Mouse (Mus musculus) urinary bladder, postnatal 25 days (tissue): ENCODE data around the gene Fam178b.

Experiments
- DNase-seq: peaks from one replicate; pipeline ENCODE4 v3.0.0; 2022; ENCODE audit warnings: low spot score

Gene Fam178b

GRCm38 (mm10) chr1:36523332-36524013 lies 159.5 kb downstream of the Fam178b start:
- no peak for DNase-seq

GRCm38 (mm10) chr1:36522210-36522609 lies 160.8 kb downstream of the Fam178b start:
- no peak for DNase-seq

- no peak for DNase-seq
Measured at GRCm38 (mm10) chr1:36519626-36520025, 163.4 kb downstream of the Fam178b start.

GRCm38 (mm10) chr1:36518259-36518658 lies 164.7 kb downstream of the Fam178b start:
- DNase-seq, result no peak

- no peak for DNase-seq
Measured at GRCm38 (mm10) chr1:36513718-36514117, 169.3 kb downstream of the Fam178b start.

GRCm38 (mm10) chr1:36513310-36513709 lies 169.7 kb downstream of the Fam178b start:
- no peak for DNase-seq

GRCm38 (mm10) chr1:36512966-36513280 lies 170.1 kb downstream of the Fam178b start:
- DNase-seq, result no peak
